Mouse (Mus musculus) midbrain, embryonic 11.5 days (tissue): ENCODE measurements at regions not wholly inside any gene's neighbourhood (a gene's known extent, or its start where the extent isn't known, plus 50 kb on each side); places are given as distances from the start of the nearest gene placed in this dataset.

Experiments used
- ATAC-seq: fragments of 200-750 bp; cut with Nextera tagmentation; 2 replicates; pipeline ENCODE4 v1.8.0; 2017; ENCODE audit warnings: moderate TSS enrichment, moderate library complexity; ENCODE audit not compliant: low FRiP score
- DNase-seq: peaks from one replicate; pipeline ENCODE4 v3.0.0; 2015; ENCODE audit warnings: low spot score; ENCODE audit errors: missing footprints
- H3K27ac ChIP-seq: fragments of 300-500 bp; sonication (generic); 2 replicates; pipeline ENCODE4 v1.5.1; 2014; ENCODE audit warnings: low read depth, low read length
- H3K27me3 ChIP-seq: fragments of 300-500 bp; sonication (generic); 2 replicates; pipeline ENCODE4 v1.6.1; 2014; ENCODE audit warnings: mild to moderate bottlenecking, low read length, moderate library complexity, mixed read lengths; ENCODE audit not compliant: control insufficient read depth, insufficient read depth
- H3K36me3 ChIP-seq: fragments of 300-500 bp; sonication (generic); 2 replicates; pipeline ENCODE4 v1.6.1; 2014; ENCODE audit warnings: mild to moderate bottlenecking, low read length, moderate library complexity, mixed read lengths; ENCODE audit not compliant: control insufficient read depth, insufficient read depth
- H3K4me1 ChIP-seq: fragments of 300-500 bp; sonication (generic); 2 replicates; pipeline ENCODE4 v1.6.1; 2014; ENCODE audit warnings: low read length; ENCODE audit not compliant: control insufficient read depth, insufficient read depth
- H3K4me2 ChIP-seq: fragments of 300-500 bp; sonication (generic); 2 replicates; pipeline ENCODE4 v1.6.1; 2014; ENCODE audit warnings: mild to moderate bottlenecking, moderate library complexity
- H3K4me3 ChIP-seq: fragments of 300-500 bp; sonication (generic); 2 replicates; pipeline ENCODE4 v1.5.1; 2014; ENCODE audit warnings: low read depth, low read length
- H3K9ac ChIP-seq: fragments of 300-500 bp; sonication (generic); 2 replicates; pipeline ENCODE4 v1.6.1; 2014; ENCODE audit warnings: low read length
- H3K9me3 ChIP-seq: fragments of 300-500 bp; sonication (generic); 2 replicates; pipeline ENCODE4 v1.6.1; 2016; ENCODE audit warnings: low read length; ENCODE audit not compliant: control insufficient read depth
- WGBS: fragments of 180-500 bp; shearing (Covaris S2); extraction: QIAGEN DNeasy Blood & Tissue Kit; methylation state at CpG from one replicate; pipeline ENCODE4 v1.1.7; 2014; 5-methylcytosine and 5-hydroxymethylcytosine counted together

GRCm38 (mm10) chr2:54154501-54155183 lies 69.3 kb upstream of the Rprm start:
- Histone ChIP-seq H3K27me3 (no peaks in the 10 kb centered on the region), H3K4me1 (0 out of 2 replicates have a peak, but pooled peaks cover 3% of the 10 kb centered on the region), H3K27ac (no peak overlapping the region), H3K9me3 (no peaks in the 10 kb centered on the region), H3K4me3 (no peak overlapping the region), H3K9ac (no peak overlapping the region), H3K36me3 (no peaks in the 10 kb centered on the region), H3K4me2 (no peak overlapping the region)
- ATAC-seq (no peak), DNase-seq (no peak)
- 81% methylated on average over 4 of the region's 4 CpGs for WGBS

- H3K4me2 ChIP-seq = no peak overlapping the region
- no peaks in the 10 kb centered on the region for H3K27me3 ChIP-seq
- H3K27ac ChIP-seq = no peak overlapping the region
- H3K36me3 ChIP-seq = no peaks in the 10 kb centered on the region
- WGBS = 43% methylated on average over 8 of the region's 8 CpGs
- 0 out of 2 replicates have a peak, but pooled peaks cover 3% of the 10 kb centered on the region for H3K4me1 ChIP-seq
- H3K9ac ChIP-seq = no peak overlapping the region
- H3K9me3 ChIP-seq = no peaks in the 10 kb centered on the region
- no peak for DNase-seq
- ATAC-seq = peak; percentile 71; the same call in 1 of the 2 replicates
- H3K4me3 ChIP-seq = no peak overlapping the region
Measured at GRCm38 (mm10) chr2:54158689-54159630, 73.6 kb upstream of the Rprm start.

- Histone ChIP-seq H3K4me2 (no peak overlapping the region), H3K27me3 (no peaks in the 10 kb centered on the region), H3K36me3 (no peaks in the 10 kb centered on the region), H3K4me3 (no peak overlapping the region), H3K4me1 (no peaks in the 10 kb centered on the region), H3K9me3 (no peaks in the 10 kb centered on the region), H3K9ac (no peak overlapping the region), H3K27ac (no peak overlapping the region)
- ATAC-seq (no peak), DNase-seq (no peak)
- WGBS = 91% methylated on average over 2 of the region's 2 CpGs
Measured at GRCm38 (mm10) chr2:54177549-54177948, 92.2 kb upstream of the Rprm start.

GRCm38 (mm10) chr2:54190828-54191227 lies 105.5 kb upstream of the Rprm start:
- H3K27ac ChIP-seq = no peak overlapping the region
- no peak overlapping the region for H3K9ac ChIP-seq
- DNase-seq = no peak
- no peaks in the 10 kb centered on the region for H3K36me3 ChIP-seq
- no peaks in the 10 kb centered on the region for H3K9me3 ChIP-seq
- H3K27me3 ChIP-seq = no peaks in the 10 kb centered on the region
- 89% methylated on average over 4 of the region's 4 CpGs for WGBS
- H3K4me3 ChIP-seq = no peak overlapping the region
- H3K4me1 ChIP-seq = no peaks in the 10 kb centered on the region
- no peak overlapping the region for H3K4me2 ChIP-seq
- ATAC-seq = no peak

GRCm38 (mm10) chr2:54198343-54198742 lies 113.0 kb upstream of the Rprm start:
- Histone ChIP-seq H3K27me3 (no peaks in the 10 kb centered on the region), H3K9ac (no peak overlapping the region), H3K27ac (no peak overlapping the region), H3K4me1 (no peaks in the 10 kb centered on the region), H3K9me3 (no peaks in the 10 kb centered on the region), H3K36me3 (no peaks in the 10 kb centered on the region), H3K4me2 (no peak overlapping the region), H3K4me3 (no peak overlapping the region)
- ATAC-seq (no peak), DNase-seq (no peak)

- ATAC-seq (no peak), DNase-seq (no peak)
- no peaks in the 10 kb centered on the region for H3K4me1 ChIP-seq
- H3K4me3 ChIP-seq = no peak overlapping the region
- no peak overlapping the region for H3K4me2 ChIP-seq
- no peak overlapping the region for H3K27ac ChIP-seq
- no peaks in the 10 kb centered on the region for H3K9me3 ChIP-seq
- no peak overlapping the region for H3K9ac ChIP-seq
- no peaks in the 10 kb centered on the region for H3K27me3 ChIP-seq
- WGBS = 78% methylated on average over 3 of the region's 3 CpGs
- no peaks in the 10 kb centered on the region for H3K36me3 ChIP-seq
Measured at GRCm38 (mm10) chr2:54215597-54215996, 130.2 kb upstream of the Rprm start.

GRCm38 (mm10) chr2:54228613-54229012 lies 143.3 kb upstream of the Rprm start:
- DNase-seq = no peak
- no peaks in the 10 kb centered on the region for H3K27me3 ChIP-seq
- no peak overlapping the region for H3K4me3 ChIP-seq
- H3K9ac ChIP-seq = no peak overlapping the region
- ATAC-seq = no peak
- H3K36me3 ChIP-seq = no peaks in the 10 kb centered on the region
- no peaks in the 10 kb centered on the region for H3K4me1 ChIP-seq
- H3K27ac ChIP-seq = no peak overlapping the region
- H3K4me2 ChIP-seq = no peak overlapping the region
- no peaks in the 10 kb centered on the region for H3K9me3 ChIP-seq

- Histone ChIP-seq H3K4me1 (no peaks in the 10 kb centered on the region), H3K4me3 (no peak overlapping the region), H3K27ac (no peak overlapping the region), H3K9ac (no peak overlapping the region), H3K27me3 (no peaks in the 10 kb centered on the region), H3K4me2 (no peak overlapping the region), H3K9me3 (no peaks in the 10 kb centered on the region), H3K36me3 (no peaks in the 10 kb centered on the region)
- no peak for DNase-seq
- no peak for ATAC-seq
- WGBS = 76% methylated on average over 1 of the region's 1 CpGs
Measured at GRCm38 (mm10) chr2:54229016-54229415, 143.7 kb upstream of the Rprm start.

GRCm38 (mm10) chr2:54236760-54237159 lies 151.4 kb upstream of the Rprm start:
- Histone ChIP-seq H3K27ac (no peak overlapping the region), H3K36me3 (no peaks in the 10 kb centered on the region), H3K9ac (no peak overlapping the region), H3K4me2 (no peak overlapping the region), H3K27me3 (no peaks in the 10 kb centered on the region), H3K4me1 (no peaks in the 10 kb centered on the region), H3K4me3 (no peak overlapping the region), H3K9me3 (no peaks in the 10 kb centered on the region)
- DNase-seq (no peak), ATAC-seq (no peak)
- 75% methylated on average over 1 of the region's 1 CpGs for WGBS
